Mouse (Mus musculus) cortical plate, adult 2 months (tissue): Measurements from ENCODE around the gene Fhit.

ENCODE experiments used
- CTCF ChIP-seq: fragments of 200-500 bp; IDR thresholded peaks from 2 replicates; pipeline ENCODE4 v1.5.1; 2011; ENCODE audit warnings: mild to moderate bottlenecking, control low read depth, low read length; ENCODE audit not compliant: insufficient read depth; ENCODE audit errors: extremely low read depth
- POLR2A ChIP-seq: fragments of 200-500 bp; IDR thresholded peaks from 2 replicates; pipeline ENCODE4 v1.6.1; 2011; ENCODE audit warnings: mild to moderate bottlenecking, low read length, control low read depth; ENCODE audit not compliant: insufficient read depth; ENCODE audit errors: extremely low read depth

DNA sequence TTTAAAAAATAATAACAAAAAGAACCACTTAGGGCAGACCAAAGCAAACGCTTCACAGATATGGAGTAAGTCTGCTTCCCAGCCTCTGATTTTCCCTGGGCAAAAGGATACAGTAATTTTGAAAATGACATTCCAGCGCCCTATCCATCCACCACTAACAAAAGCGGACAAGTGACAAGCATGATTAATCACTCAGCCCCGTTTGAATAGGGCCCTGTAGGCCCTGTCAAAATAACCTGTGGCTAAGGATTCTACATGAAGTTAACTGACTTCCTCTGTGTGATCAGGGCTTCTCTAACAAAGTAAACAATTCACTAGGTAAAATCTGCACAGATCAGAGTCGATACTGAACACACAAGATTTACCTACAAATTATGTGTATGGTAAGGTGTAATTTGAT, 1012.0 kb downstream of the Fhit start:
- TF ChIP-seq POLR2A (no peak), CTCF (no peak)
